Mouse (Mus musculus) gastrocnemius, adult 2 months (tissue): ENCODE data around the gene Frem1. TPM values are rescaled to one million over a fixed set of nuclear protein-coding genes. Genes with fewer than 3 reads are reported as not detected.

ENCODE experiments used
- DNase-seq: peaks from one replicate; pipeline ENCODE4 v3.0.0; 2022
- H3K27ac ChIP-seq: fragments of 200-600 bp; 2 replicates; pipeline ENCODE4 v1.8.1; 2022; ENCODE audit warnings: mild to moderate bottlenecking
- H3K4me3 ChIP-seq: fragments of 200-600 bp; 2 replicates; pipeline ENCODE4 v1.8.1; 2022; ENCODE audit warnings: mild to moderate bottlenecking, moderate library complexity
- CTCF ChIP-seq: fragments of 200-600 bp; IDR thresholded peaks from 2 replicates; pipeline ENCODE4 v1.8.1; 2022; ENCODE audit warnings: antibody characterized with exemption, mild to moderate bottlenecking, moderate library complexity
- intact Hi-C: fragments of 180-260 bp; cut with DNase I; formaldehyde crosslinking; loops from one replicate; pipeline ENCODE4 v1.15.1; 2025
- total RNA-seq, 2 experiments: library from RNA; stranded (reverse); gene quantifications; 2 replicates each; pipeline ENCODE4 v1.2.3; 2021

Gene Frem1
- total RNA-seq, 2 experiments from 2014 or later = 0.38 to 0.64 TPM

DNA sequence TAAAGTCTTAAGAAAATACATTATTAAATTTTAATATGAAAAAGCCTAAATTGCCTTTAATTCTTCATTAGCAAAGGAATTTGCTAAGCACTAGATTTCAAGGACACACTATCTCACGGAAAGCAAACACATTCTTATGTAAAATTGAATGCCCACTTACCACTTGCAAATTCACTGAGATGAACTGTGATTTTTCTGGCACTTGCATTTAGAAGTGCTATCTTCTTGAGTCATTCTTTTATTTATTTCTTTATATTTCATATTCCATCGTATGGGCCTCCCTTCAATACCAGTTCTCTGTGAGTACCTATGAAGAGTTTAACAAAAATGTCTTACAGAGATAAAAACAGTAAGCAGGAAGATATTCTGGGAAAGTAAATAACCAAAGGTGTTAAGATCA is 198.3 kb downstream of the Frem1 start:
- no peak for DNase-seq
- intact Hi-C loops = no loop called here
- Histone ChIP-seq H3K27ac (no peak overlapping the region), H3K4me3 (no peak overlapping the region)
- TF ChIP-seq CTCF = no peak

DNA sequence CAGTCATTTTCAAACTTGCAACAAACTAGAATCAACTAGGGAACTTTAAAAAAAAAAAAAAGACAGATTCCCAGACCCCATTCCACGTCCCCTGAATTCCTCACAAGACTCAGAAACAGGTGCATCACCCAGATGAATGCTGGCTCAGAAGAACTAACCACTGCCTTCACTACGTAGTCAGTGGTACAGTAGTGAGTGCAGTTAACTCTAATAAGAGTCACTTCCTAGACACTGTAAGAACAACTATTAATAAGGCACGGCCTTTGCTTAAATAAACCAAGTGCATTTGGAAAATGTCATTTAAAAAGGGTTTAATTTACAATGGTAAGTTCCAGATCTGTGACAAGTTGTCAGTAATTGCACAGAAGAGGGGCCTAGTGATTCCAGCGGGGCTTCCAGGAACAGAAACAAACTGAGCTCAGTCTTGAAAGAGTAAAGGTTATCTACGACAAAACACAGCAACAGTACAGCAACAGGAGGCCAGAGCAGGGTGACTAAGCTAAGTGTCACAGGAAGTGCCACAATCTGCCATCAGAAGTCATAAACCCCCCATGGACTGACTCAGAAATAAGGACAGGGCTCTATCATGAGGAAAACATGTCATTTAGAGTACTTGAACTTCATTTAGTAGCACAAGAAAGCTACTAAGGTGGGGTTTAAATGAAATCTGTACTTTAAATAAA is 203.4 kb downstream of the Frem1 start:
- DNase-seq = no peak
- no peak overlapping the region for H3K4me3 ChIP-seq
- no peak for TF ChIP-seq CTCF
- H3K27ac ChIP-seq = no peak overlapping the region
- intact Hi-C loops = no loop called here

Other genes starting within 250 kb of the Frem1 start
- 10 to 100 TPM; 10.9 to 13.9 TPM for gene Zdhhc21, start 192.4 kb downstream of the Frem1 start, total RNA-seq
- not detected for gene Cer1, start 167.2 kb downstream of the Frem1 start, total RNA-seq